Mouse (Mus musculus) activated CD4-positive, CD25-positive, alpha-beta regulatory T cell, adult 4 months (primary cell): Measurements from ENCODE around the gene Lima1. TPM values are rescaled to one million over a fixed set of nuclear protein-coding genes. Genes with fewer than 3 reads are reported as not detected.
"Not testable (repeated sequence)": the region's sequence is repeated elsewhere in the genome, so short reads cannot be mapped to it uniquely, and the experiment has no call there.

ENCODE experiments used
- ATAC-seq: one replicate; pipeline ENCODE4 v1.8.0; 2017
- polyA plus RNA-seq, 2 experiments: library from polyadenylated mRNA; unstranded; fragments of 100-300 nt; shearing (Covaris generic); gene quantifications; one replicate each; pipeline ENCODE4 v1.2.1; 2017

Lima1 gene
- under 1 TPM; 0.89 to 0.93 TPM for polyA plus RNA-seq

- ATAC-seq: peak; percentile 95
Observed at GRCm38 (mm10) chr15:99875334-99875869, at the start of gene Lima1. Gene Lima1 (minus strand): TSS chr15:99875456.

- ATAC-seq: no peak
Observed at GRCm38 (mm10) chr15:99919601-99920158, 44.4 kb upstream of the Lima1 start.

GRCm38 (mm10) chr15:99917264-99917663 lies 42.0 kb upstream of the Lima1 start:
- ATAC-seq: no peak

- ATAC-seq: no peak
Observed at GRCm38 (mm10) chr15:99914613-99915012, 39.4 kb upstream of the Lima1 start.

- ATAC-seq: no peak
Observed at GRCm38 (mm10) chr15:99911785-99912184, 36.5 kb upstream of the Lima1 start.

GRCm38 (mm10) chr15:99909339-99909996 lies 34.2 kb upstream of the Lima1 start:
- ATAC-seq: not testable (repeated sequence)

GRCm38 (mm10) chr15:99907514-99907913 lies 32.3 kb upstream of the Lima1 start:
- ATAC-seq: no peak

GRCm38 (mm10) chr15:99907041-99907440 lies 31.8 kb upstream of the Lima1 start:
- ATAC-seq: no peak

GRCm38 (mm10) chr15:99904841-99905240 lies 29.6 kb upstream of the Lima1 start:
- ATAC-seq: no peak

GRCm38 (mm10) chr15:99904333-99904732 lies 29.1 kb upstream of the Lima1 start:
- no peak for ATAC-seq

- ATAC-seq: no peak
Observed at GRCm38 (mm10) chr15:99903227-99903626, 28.0 kb upstream of the Lima1 start.

GRCm38 (mm10) chr15:99902786-99903185 lies 27.5 kb upstream of the Lima1 start:
- no peak for ATAC-seq

- no peak for ATAC-seq
Observed at GRCm38 (mm10) chr15:99896621-99897020, 21.4 kb upstream of the Lima1 start.

GRCm38 (mm10) chr15:99891355-99891754 lies 16.1 kb upstream of the Lima1 start:
- ATAC-seq: no peak

GRCm38 (mm10) chr15:99890412-99891236 lies 15.4 kb upstream of the Lima1 start:
- ATAC-seq: no peak

- no peak for ATAC-seq
Observed at GRCm38 (mm10) chr15:99889275-99889874, 14.1 kb upstream of the Lima1 start.

- ATAC-seq: not testable (repeated sequence)
Observed at GRCm38 (mm10) chr15:99887130-99887529, 11.9 kb upstream of the Lima1 start.

GRCm38 (mm10) chr15:99884038-99884437 lies 8.8 kb upstream of the Lima1 start:
- no peak for ATAC-seq

GRCm38 (mm10) chr15:99878541-99878940 lies 3.3 kb upstream of the Lima1 start:
- no peak for ATAC-seq

GRCm38 (mm10) chr15:99874612-99875333 lies 483 bp downstream of the Lima1 start:
- ATAC-seq: no peak

- no peak for ATAC-seq
Observed at GRCm38 (mm10) chr15:99872543-99872942, 2.7 kb downstream of the Lima1 start.

GRCm38 (mm10) chr15:99867654-99868053 lies 7.6 kb downstream of the Lima1 start:
- no peak for ATAC-seq
